14 mouse cellular contexts compared by ENCODE assay signal in the genomic region with DNA sequence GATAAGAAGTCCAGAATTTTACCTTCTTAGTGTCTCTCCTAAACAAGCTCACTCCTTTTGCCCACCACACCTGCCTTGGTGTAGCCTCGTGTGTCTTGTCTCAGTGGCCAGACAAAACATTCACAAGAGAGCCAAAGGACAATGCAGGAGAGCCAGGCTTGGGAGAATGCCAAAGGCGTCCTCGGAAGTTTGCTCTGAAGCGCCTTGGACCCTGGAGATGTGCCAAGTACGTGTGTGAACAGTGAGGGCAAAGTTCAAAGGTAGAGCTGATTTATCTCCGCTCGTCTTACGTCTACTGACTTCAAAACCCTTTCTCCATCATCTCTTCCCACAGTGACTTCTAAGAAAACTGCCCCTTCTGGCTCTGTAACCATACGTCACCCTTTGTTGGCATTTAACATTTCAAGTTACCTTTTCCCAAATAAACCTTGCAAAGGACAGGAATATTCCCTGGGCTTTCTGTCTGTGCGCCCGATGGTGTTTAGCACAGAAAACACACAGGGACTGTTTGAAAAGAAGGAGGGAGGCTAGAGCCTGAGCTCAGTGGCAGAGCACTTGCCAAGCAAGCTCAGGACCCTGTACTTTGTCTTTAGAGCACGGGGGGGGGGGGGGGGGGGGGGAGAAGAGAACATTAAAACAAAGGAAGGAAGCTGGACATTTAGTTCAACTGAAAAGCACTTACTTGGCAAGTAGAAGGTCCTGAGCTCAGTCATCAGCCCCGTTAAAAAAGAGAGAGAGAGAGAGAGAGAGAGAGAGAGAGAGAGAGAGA. TPM values are rescaled to one million over a fixed set of nuclear protein-coding genes. Genes with fewer than 3 reads are reported as not detected.
DNase-seq lines count a peak whose midpoint lies in the region; ATAC-seq and TF ChIP-seq lines count a peak whose summit lies in the region.
"Had no signal": no experiment of that assay in that cellular context is flagged by ENCODE, and none has a peak within 500 bp of the region (broad histone marks: within the 10 kb centered on the region; RNA-seq: fewer than 3 reads in every experiment).

No protein-coding gene starts in this region.

- no peak for TF ChIP-seq EP300 in liver, postnatal 0 days (IDR thresholded peaks at IDR 0.05; ENCODE audit: low read depth)

- no peaks in the 10 kb centered on the region for H3K27me3 ChIP-seq in liver, postnatal 0 days (ENCODE audit: insufficient read depth, low read length)
- H3K27me3 ChIP-seq in liver, embryonic 11.5 days (replicated peaks; ENCODE audit: control insufficient read depth, insufficient read depth, low read length) = no peaks in the 10 kb centered on the region
- H3K27me3 ChIP-seq: limb, embryonic 12.5 days had no signal

- 42% methylated on average over 13 of the region's 13 CpGs for WGBS in liver, postnatal 0 days (ENCODE audit: insufficient replicate concordance)
- WGBS in liver, embryonic 11.5 days = 63% methylated on average over 12 of the region's 13 CpGs

- no peak overlapping the region for H3K9ac ChIP-seq in liver, postnatal 0 days (replicated peaks)
- H3K9ac ChIP-seq in liver, embryonic 11.5 days (ENCODE audit: low read depth, low read length) = no peak overlapping the region
- H3K9ac ChIP-seq: limb, embryonic 12.5 days had no signal

- H3K4me3 ChIP-seq in liver, postnatal 0 days (ENCODE audit: low read depth, low read length) = no peak overlapping the region
- no peak overlapping the region for H3K4me3 ChIP-seq in liver, embryonic 11.5 days (ENCODE audit: low read depth, low read length)
- H3K4me3 ChIP-seq: gastrocnemius, adult 2 months; limb, embryonic 12.5 days had no signal

- no peaks in the 10 kb centered on the region for H3K36me3 ChIP-seq in liver, postnatal 0 days (replicated peaks; ENCODE audit: insufficient read depth, low read length)
- H3K36me3 ChIP-seq in liver, embryonic 11.5 days (ENCODE audit: control insufficient read depth, insufficient read depth, low read length) = no peaks in the 10 kb centered on the region
- H3K36me3 ChIP-seq: limb, embryonic 12.5 days had no signal

- peak; percentile 29 to 74 for DNase-seq in adrenal gland, adult (ENCODE audit: inconsistent age in 2 of 2, low spot score in 1 of 2)
- DNase-seq in adrenal gland, postnatal 4 days (ENCODE audit: low spot score in 2 of 2) = no peak
- DNase-seq in liver, postnatal 0 days = peak; percentile 60
- no peak for DNase-seq in liver, embryonic 11.5 days (ENCODE audit: low spot score)
- peak; percentile 78 to 85 for DNase-seq in kidney, adult 8-10 months
- peak; percentile 45 for DNase-seq in lung, postnatal 14 days
- no peak for DNase-seq in MN1 (ENCODE audit: low spot score)
- DNase-seq: cerebellum, adult 11-12 months; embryo, embryonic 11 days; gastrocnemius, adult 2 months had no signal

- no peak overlapping the region for H3K27ac ChIP-seq in liver, postnatal 0 days (ENCODE audit: low read depth)
- H3K27ac ChIP-seq in liver, embryonic 11.5 days (ENCODE audit: low read depth, low read length) = no peak overlapping the region
- H3K27ac ChIP-seq: gastrocnemius, adult 2 months; limb, embryonic 12.5 days had no signal

- H3K9me3 ChIP-seq in liver, postnatal 0 days (ENCODE audit: low read length) = no peaks in the 10 kb centered on the region
- no peaks in the 10 kb centered on the region for H3K9me3 ChIP-seq in liver, embryonic 11.5 days (ENCODE audit: control insufficient read depth, low read length)
- H3K9me3 ChIP-seq: limb, embryonic 12.5 days had no signal

- no peak for TF ChIP-seq CTCF in liver, postnatal 0 days (IDR thresholded peaks at IDR 0.05; ENCODE audit: low read depth)

- H3K4me2 ChIP-seq in liver, postnatal 0 days (ENCODE audit: low read depth, low read length) = peak overlapping the region; percentile 34
- H3K4me2 ChIP-seq in liver, embryonic 11.5 days = no peak overlapping the region
- H3K4me2 ChIP-seq: limb, embryonic 12.5 days had no signal

- peaks cover 12% of the 10 kb centered on the region for H3K4me1 ChIP-seq in liver, postnatal 0 days (ENCODE audit: insufficient read depth)
- H3K4me1 ChIP-seq in liver, embryonic 11.5 days (replicated peaks; ENCODE audit: control insufficient read depth, insufficient read depth, low read length) = no peaks in the 10 kb centered on the region; the same call in 1 of the 2 replicates

- peak; percentile 56 for ATAC-seq in liver, postnatal 0 days
- no peak for ATAC-seq in liver, embryonic 11.5 days (replicated peaks; ENCODE audit: low FRiP score)
- no peak for ATAC-seq in activated CD4-positive, CD25-positive, alpha-beta regulatory T cell, adult 4 months

RNA-seq across cellular contexts. Expression of a gene that starts 19.4 kb away (rescaled TPM):
- total RNA-seq in adrenal gland, postnatal 4 days (2021) = 1 to 10 TPM; 6.5 to 6.9 TPM
- 3.2 and 3.5 TPM in 2 replicates for polyA plus RNA-seq in liver, postnatal 0 days (2015; fragmentation: Nextera tagmentation; extraction: Ambion mirVana)
- polyA plus RNA-seq in liver, embryonic 11.5 days (2014; fragmentation: Nextera tagmentation; extraction: Ambion mirVana) = 1.9 and 2.2 TPM in 2 replicates
- polyA plus RNA-seq in activated CD4-positive, CD25-positive, alpha-beta regulatory T cell, adult 4 months (2017; shearing (Covaris generic)) = 10 to 100 TPM; 27.5 to 28.0 TPM

RNA-seq across cellular contexts. Expression of a gene that starts 32.7 kb away (rescaled TPM):
- under 1 TPM; 0.14 to 0.17 TPM for total RNA-seq in adrenal gland, postnatal 4 days (2021)
- polyA plus RNA-seq in liver, postnatal 0 days (2015; fragmentation: Nextera tagmentation; extraction: Ambion mirVana) = 0.06 and 0.09 TPM in 2 replicates
- polyA plus RNA-seq in liver, embryonic 11.5 days (2014; fragmentation: Nextera tagmentation; extraction: Ambion mirVana) = not detected in 2 replicates
- under 1 TPM; 0.60 to 0.61 TPM for polyA plus RNA-seq in activated CD4-positive, CD25-positive, alpha-beta regulatory T cell, adult 4 months (2017; shearing (Covaris generic))
- total RNA-seq: ES-E14; hematopoietic stem cell, adult 5-6 weeks had no signal

RNA-seq across cellular contexts. Expression of a gene that starts 33.0 kb away (rescaled TPM):
- 10 to 100 TPM; 11.9 TPM for total RNA-seq in adrenal gland, postnatal 4 days (2021)
- 2.7 and 3.0 TPM in 2 replicates for polyA plus RNA-seq in liver, postnatal 0 days (2015; fragmentation: Nextera tagmentation; extraction: Ambion mirVana)
- 8.0 and 8.8 TPM in 2 replicates for polyA plus RNA-seq in liver, embryonic 11.5 days (2014; fragmentation: Nextera tagmentation; extraction: Ambion mirVana)
- polyA plus RNA-seq in activated CD4-positive, CD25-positive, alpha-beta regulatory T cell, adult 4 months (2017; shearing (Covaris generic)) = 1 to 10 TPM; 2.4 to 2.6 TPM

Comparison
In these comparisons a context has a peak if more than half of its experiments do, and no peak if none do; other contexts are left out.
1. DNase-seq: peak in adrenal gland, adult (2 of 2), liver, postnatal 0 days (single experiment), kidney, adult 8-10 months (2 of 2) and lung, postnatal 14 days (single experiment); none in adrenal gland, postnatal 4 days (0 of 2), liver, embryonic 11.5 days (single experiment) and MN1 (single experiment).